Mouse (Mus musculus): ENCODE measurements at regions not wholly inside any gene's neighbourhood (a gene's known extent, or its start where the extent isn't known, plus 50 kb on each side); places are given as distances from the start of the nearest gene placed in this dataset.

- in situ Hi-C loops (cut with MboI; ENCODE audit: low sequenced_read_pairs) = no loop called here
Observed at GRCm38 (mm10) chr10:37079535-37079934, 59.2 kb downstream of the Marcks start.

GRCm38 (mm10) chr10:37078439-37078838 is 60.3 kb downstream of the Marcks start:
- in situ Hi-C loops (cut with MboI; ENCODE audit: low sequenced_read_pairs) = no loop called here

- in situ Hi-C loops (cut with MboI; ENCODE audit: low sequenced_read_pairs) = no loop called here
Observed at GRCm38 (mm10) chr10:37077741-37078140, 61.0 kb downstream of the Marcks start.

- in situ Hi-C loops (cut with MboI; ENCODE audit: low sequenced_read_pairs) = loop anchor here (25.0 kb wide), 1 partner anchor 1489 kb away; no protein-coding TSS in a partner anchor
Observed at GRCm38 (mm10) chr10:37072834-37073233, 65.9 kb downstream of the Marcks start.

- in situ Hi-C loops (cut with MboI; ENCODE audit: low sequenced_read_pairs) = loop anchor here (25.0 kb wide), 1 partner anchor 1490 kb away; no protein-coding TSS in a partner anchor
Observed at GRCm38 (mm10) chr10:37072061-37072460, 66.7 kb downstream of the Marcks start.

GRCm38 (mm10) chr10:37071420-37071819 is 67.3 kb downstream of the Marcks start:
- in situ Hi-C loops (cut with MboI; ENCODE audit: low sequenced_read_pairs) = loop anchor here (25.0 kb wide), 1 partner anchor 1491 kb away; no protein-coding TSS in a partner anchor

All from CH12F3 (cell line).